Mouse (Mus musculus): ENCODE data around the gene Srgap3. TPM values are rescaled to one million over a fixed set of nuclear protein-coding genes. Genes with fewer than 3 reads are reported as not detected.
A peak's percentile ranks its signal among the peaks of the same experiment; 100 is the strongest.
"Not testable (repeated sequence)": the region's sequence is repeated elsewhere in the genome, so short reads cannot be mapped to it uniquely, and the experiment has no call there.

The Srgap3 gene
- polyA plus RNA-seq, 1 experiment from 2014 or later: 5.3 TPM

GRCm38 (mm10) chr6:112702296-112702695 is 244.8 kb downstream of the Srgap3 start:
- H3K4me1 ChIP-seq (replicated peaks); H3K27me3 ChIP-seq; ATAC-seq (ENCODE audit: insufficient number of reproducible peaks, insufficient read depth, low FRiP score, low TSS enrichment, low read depth); H3K4me3 ChIP-seq (replicated peaks); H3K9ac ChIP-seq (replicated peaks); H3K4me2 ChIP-seq; H3K9me3 ChIP-seq; H3K27ac ChIP-seq; H3K36me3 ChIP-seq: not testable (repeated sequence)
- WGBS: 86% methylated on average over 4 of the region's 4 CpGs

DNA sequence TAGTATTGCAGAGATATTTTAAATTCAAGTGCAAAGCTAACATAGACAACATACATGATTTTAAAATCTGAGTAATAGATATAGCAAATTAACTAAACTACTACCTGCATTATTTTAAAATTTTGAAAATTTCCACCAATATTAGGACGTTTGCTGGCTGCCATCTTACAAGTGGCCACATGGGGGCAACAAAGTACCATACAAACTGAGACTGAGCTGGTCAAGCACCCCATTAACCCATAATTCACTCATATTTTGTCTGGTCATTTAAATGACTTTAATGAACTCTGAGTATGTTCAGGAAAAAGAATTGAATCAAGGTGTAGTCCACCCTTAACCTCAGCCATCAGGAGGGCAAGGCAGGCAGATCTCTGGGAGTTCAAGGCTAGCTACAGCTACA is 246.7 kb downstream of the Srgap3 start:
- ATAC-seq (ENCODE audit: insufficient number of reproducible peaks, insufficient read depth, low FRiP score, low TSS enrichment, low read depth): no peak
- H3K4me3 ChIP-seq (replicated peaks): no peak overlapping the region

DNA sequence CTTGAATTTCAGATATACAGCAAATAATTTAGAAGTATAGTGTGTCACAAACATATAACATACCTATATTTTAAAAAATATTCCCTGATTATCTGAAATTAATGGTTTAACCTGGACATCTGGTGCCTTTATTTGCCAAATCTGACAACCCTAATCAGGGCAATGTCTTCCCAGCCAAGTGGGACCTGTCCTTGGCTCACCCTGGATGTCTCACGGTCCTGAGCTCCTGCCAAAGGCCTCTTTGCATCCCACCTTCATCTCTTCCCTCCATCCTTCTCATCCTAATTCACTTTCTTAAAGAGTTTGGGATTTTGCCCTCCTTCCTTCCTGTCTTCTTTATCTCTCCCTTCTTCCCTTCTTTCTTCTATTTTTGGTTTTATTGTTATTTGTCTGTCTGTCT is 248.0 kb downstream of the Srgap3 start:
- Histone ChIP-seq H3K27me3 (peaks cover 7% of the 10 kb centered on the region; the same call in 1 of the 2 replicates), H3K4me3 (replicated peaks) (no peak overlapping the region), H3K4me2 (no peak overlapping the region), H3K27ac (no peak overlapping the region), H3K36me3 (no peaks in the 10 kb centered on the region), H3K9ac (replicated peaks) (no peak overlapping the region), H3K4me1 (replicated peaks) (peaks cover 7% of the 10 kb centered on the region), H3K9me3 (no peaks in the 10 kb centered on the region)
- ATAC-seq (ENCODE audit: insufficient number of reproducible peaks, insufficient read depth, low FRiP score, low TSS enrichment, low read depth): no peak
- WGBS: 66% methylated on average over 1 of the region's 1 CpGs

More for the DNA sequence above, 246.7 kb downstream of the Srgap3 start:
- H3K9me3 ChIP-seq: no peaks in the 10 kb centered on the region
- no peak overlapping the region for H3K4me2 ChIP-seq
- no peak overlapping the region for H3K9ac ChIP-seq (replicated peaks)
- no peak overlapping the region for H3K27ac ChIP-seq
- H3K36me3 ChIP-seq: no peaks in the 10 kb centered on the region
- H3K4me1 ChIP-seq (replicated peaks): peaks cover 7% of the 10 kb centered on the region
- peaks cover 7% of the 10 kb centered on the region; the same call in 1 of the 2 replicates for H3K27me3 ChIP-seq
- 0% methylated on average over 1 of the region's 1 CpGs for WGBS

- H3K4me1 ChIP-seq (replicated peaks): peaks cover 7% of the 10 kb centered on the region
- peaks cover 7% of the 10 kb centered on the region; the same call in 1 of the 2 replicates for H3K27me3 ChIP-seq
- peaks cover 12% of the 10 kb centered on the region; the same call in 1 of the 2 replicates for H3K36me3 ChIP-seq
- peak; percentile 91 for ATAC-seq (ENCODE audit: insufficient number of reproducible peaks, insufficient read depth, low FRiP score, low TSS enrichment, low read depth)
- WGBS: 1% methylated on average over 77 of the region's 77 CpGs
- H3K4me3 ChIP-seq (replicated peaks): peak within 1 kb of the TSS; percentile 75
- peak within 1 kb of the TSS; percentile 72 for H3K4me2 ChIP-seq
- no peak within 1 kb of the TSS for H3K27ac ChIP-seq
- H3K9me3 ChIP-seq: no peaks in the 10 kb centered on the region
- H3K9ac ChIP-seq (replicated peaks): peak within 1 kb of the TSS; percentile 70
These were observed 250.8 kb downstream of the Srgap3 start, which contains the start of gene Rad18 for GRCm38 (mm10) chr6:112696056-112696950. Gene Rad18, minus strand, starts transcription at chr6:112696686.

GRCm38 (mm10) chr6:112694492-112694891 is 252.6 kb downstream of the Srgap3 start:
- peaks cover 22% of the 10 kb centered on the region for H3K36me3 ChIP-seq
- no peaks in the 10 kb centered on the region for H3K9me3 ChIP-seq
- H3K4me2 ChIP-seq: no peak overlapping the region
- H3K4me1 ChIP-seq (replicated peaks): peaks cover 7% of the 10 kb centered on the region
- H3K27ac ChIP-seq: no peak overlapping the region
- H3K9ac ChIP-seq (replicated peaks): no peak overlapping the region
- no peak for ATAC-seq (ENCODE audit: insufficient number of reproducible peaks, insufficient read depth, low FRiP score, low TSS enrichment, low read depth)
- no peak overlapping the region for H3K4me3 ChIP-seq (replicated peaks)
- H3K27me3 ChIP-seq: peaks cover 7% of the 10 kb centered on the region; the same call in 1 of the 2 replicates
- WGBS: 96% methylated on average over 5 of the region's 5 CpGs

DNA sequence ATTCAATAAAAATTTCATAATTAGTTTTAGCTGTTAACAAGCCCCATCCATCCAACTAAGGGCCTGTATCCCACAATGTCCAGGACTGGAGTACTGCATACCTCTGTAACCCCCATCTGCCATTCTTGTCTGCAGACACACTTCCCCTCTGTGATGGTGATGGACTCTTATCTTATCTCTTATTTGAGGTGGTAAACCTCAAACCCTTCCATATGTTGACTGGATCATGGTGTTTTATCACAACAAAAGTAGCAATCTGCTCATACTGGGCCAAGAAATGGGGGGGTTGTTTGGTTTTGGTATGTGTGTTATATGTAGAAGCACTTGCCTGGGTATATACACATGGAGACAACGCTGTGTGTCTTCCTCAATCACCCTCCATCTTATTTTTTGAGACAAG is 255.5 kb downstream of the Srgap3 start:
- H3K4me2 ChIP-seq: no peak overlapping the region
- 96% methylated on average over 1 of the region's 1 CpGs for WGBS
- H3K4me3 ChIP-seq (replicated peaks): no peak overlapping the region
- no peaks in the 10 kb centered on the region for H3K27me3 ChIP-seq
- peaks cover 7% of the 10 kb centered on the region for H3K4me1 ChIP-seq (replicated peaks)
- no peaks in the 10 kb centered on the region for H3K9me3 ChIP-seq
- H3K27ac ChIP-seq: no peak overlapping the region
- H3K36me3 ChIP-seq: peaks cover 27% of the 10 kb centered on the region
- ATAC-seq (ENCODE audit: insufficient number of reproducible peaks, insufficient read depth, low FRiP score, low TSS enrichment, low read depth): no peak
- H3K9ac ChIP-seq (replicated peaks): no peak overlapping the region

DNA sequence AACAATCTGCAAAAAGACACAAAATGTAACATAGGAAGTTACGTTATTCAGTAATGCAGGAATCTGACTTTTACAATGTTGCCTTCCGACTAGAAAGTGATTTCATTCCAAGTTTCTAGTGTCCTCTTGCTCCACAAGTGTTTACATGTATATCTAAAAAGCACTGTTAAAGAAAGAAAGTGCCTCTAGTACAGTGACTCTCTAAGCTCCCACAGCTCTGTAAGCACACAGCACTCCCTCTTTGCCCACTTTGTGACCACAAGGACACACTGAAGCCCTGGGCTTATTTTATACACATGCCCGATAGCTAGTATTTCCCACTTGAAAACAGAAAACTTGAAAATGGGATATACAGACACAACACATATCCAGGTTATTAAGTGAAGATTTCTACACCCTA is 259.0 kb downstream of the Srgap3 start:
- no peaks in the 10 kb centered on the region for H3K4me1 ChIP-seq (replicated peaks)
- ATAC-seq (ENCODE audit: insufficient number of reproducible peaks, insufficient read depth, low FRiP score, low TSS enrichment, low read depth): no peak
- no peaks in the 10 kb centered on the region for H3K27me3 ChIP-seq
- peaks cover 42% of the 10 kb centered on the region for H3K36me3 ChIP-seq
- no peak overlapping the region for H3K4me2 ChIP-seq
- no peak overlapping the region for H3K27ac ChIP-seq
- no peak overlapping the region for H3K9ac ChIP-seq (replicated peaks)
- no peak overlapping the region for H3K4me3 ChIP-seq (replicated peaks)
- 93% methylated on average over 3 of the region's 3 CpGs for WGBS
- no peaks in the 10 kb centered on the region for H3K9me3 ChIP-seq

DNA sequence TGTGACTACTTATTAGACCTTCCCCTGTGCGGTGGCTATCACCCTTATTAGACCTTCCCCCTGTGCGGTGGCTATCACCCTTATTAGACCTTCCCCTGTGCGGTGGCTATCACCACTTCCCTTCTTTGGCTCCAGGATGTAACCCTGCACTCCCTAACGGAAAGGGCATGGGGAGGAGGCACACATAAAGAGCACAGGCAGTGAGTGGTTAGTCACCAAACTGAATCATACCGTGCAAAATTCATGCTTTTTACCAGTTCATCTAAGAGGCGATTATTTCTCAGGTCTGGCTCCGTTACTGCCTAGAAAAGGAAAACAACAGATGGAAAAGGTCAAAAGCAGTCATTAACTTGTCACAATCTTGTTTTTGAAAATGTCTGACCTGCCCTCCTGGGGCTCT is 260.6 kb downstream of the Srgap3 start:
- no peaks in the 10 kb centered on the region for H3K4me1 ChIP-seq (replicated peaks)
- H3K4me3 ChIP-seq (replicated peaks): no peak overlapping the region
- H3K27ac ChIP-seq: no peak overlapping the region
- H3K9ac ChIP-seq (replicated peaks): no peak overlapping the region
- no peak for ATAC-seq (ENCODE audit: insufficient number of reproducible peaks, insufficient read depth, low FRiP score, low TSS enrichment, low read depth)
- no peak overlapping the region for H3K4me2 ChIP-seq
- 69% methylated on average over 7 of the region's 7 CpGs for WGBS
- H3K27me3 ChIP-seq: no peaks in the 10 kb centered on the region
- H3K36me3 ChIP-seq: peaks cover 38% of the 10 kb centered on the region
- no peaks in the 10 kb centered on the region for H3K9me3 ChIP-seq

DNA sequence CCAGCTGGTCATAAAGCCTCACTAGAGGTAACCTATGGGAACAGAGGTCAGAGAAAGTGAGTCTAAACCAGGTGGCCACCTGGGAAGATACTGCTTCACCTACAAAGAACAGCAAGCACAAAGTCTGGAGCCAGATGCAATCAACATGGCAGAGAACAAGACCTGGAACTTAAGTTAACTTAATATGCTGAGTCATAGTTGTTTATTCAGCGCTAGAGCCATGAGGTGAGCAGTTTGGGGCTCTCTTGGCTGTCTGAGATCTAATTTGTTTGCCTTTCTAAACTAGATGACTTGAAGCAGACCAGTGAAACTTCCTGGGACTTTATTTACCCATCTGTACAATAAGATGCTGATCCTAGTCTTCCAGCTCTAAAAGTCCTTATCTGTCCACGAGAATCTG is 263.0 kb downstream of the Srgap3 start:
- Histone ChIP-seq H3K4me3 (replicated peaks) (no peak overlapping the region), H3K4me2 (no peak overlapping the region), H3K9ac (replicated peaks) (no peak overlapping the region), H3K4me1 (replicated peaks) (no peaks in the 10 kb centered on the region), H3K36me3 (peaks cover 46% of the 10 kb centered on the region), H3K27me3 (no peaks in the 10 kb centered on the region), H3K9me3 (no peaks in the 10 kb centered on the region), H3K27ac (no peak overlapping the region)
- WGBS: 90% methylated on average over 2 of the region's 2 CpGs
- no peak for ATAC-seq (ENCODE audit: insufficient number of reproducible peaks, insufficient read depth, low FRiP score, low TSS enrichment, low read depth)

Other genes starting within 250 kb of the Srgap3 start
- gene Thumpd3, start 99.0 kb upstream of the Srgap3 start, polyA plus RNA-seq (2016; fragmentation: Nextera tagmentation; extraction: Ambion mirVana): 44.4 and 49.7 TPM in 2 replicates
- gene Setd5, start 130.1 kb upstream of the Srgap3 start, polyA plus RNA-seq (2016; fragmentation: Nextera tagmentation; extraction: Ambion mirVana): 74.4 and 78.2 TPM in 2 replicates
- gene Lhfpl4, start 248.1 kb upstream of the Srgap3 start, polyA plus RNA-seq (2016; fragmentation: Nextera tagmentation; extraction: Ambion mirVana): 1.0 and 1.3 TPM in 2 replicates

All from limb, embryonic 12.5 days (tissue).